Mouse (Mus musculus) embryonic facial prominence, embryonic 10.5 days (tissue): ENCODE results near the gene Clock. TPM values are rescaled to one million over a fixed set of nuclear protein-coding genes. Genes with fewer than 3 reads are reported as not detected.

ENCODE experiments used
- DNase-seq: peaks from one replicate; pipeline ENCODE4 v3.0.0-alpha.2; 2017; ENCODE audit warnings: low spot score
- H3K27ac ChIP-seq: fragments of 300-500 bp; sonication (generic); replicated peaks from 2 replicates; pipeline ENCODE4 v1.5.1; 2016; ENCODE audit warnings: mild to moderate bottlenecking
- H3K27me3 ChIP-seq: fragments of 300-500 bp; sonication (generic); replicated peaks from 2 replicates; pipeline ENCODE4 v1.6.1; 2016; ENCODE audit warnings: low read depth, mild to moderate bottlenecking; ENCODE audit not compliant: poor library complexity, severe bottlenecking
- H3K36me3 ChIP-seq: fragments of 300-500 bp; sonication (generic); replicated peaks from 2 replicates; pipeline ENCODE4 v1.6.1; 2016; ENCODE audit warnings: mild to moderate bottlenecking, moderate library complexity
- H3K4me1 ChIP-seq: fragments of 300-500 bp; sonication (generic); 2 replicates; pipeline ENCODE4 v1.6.1; 2016
- H3K4me3 ChIP-seq: fragments of 300-500 bp; sonication (generic); 2 replicates; pipeline ENCODE4 v1.5.1; 2016; ENCODE audit warnings: mild to moderate bottlenecking, moderate library complexity
- H3K9me3 ChIP-seq: fragments of 300-500 bp; sonication (generic); 2 replicates; pipeline ENCODE4 v1.6.1; 2016; ENCODE audit warnings: mild to moderate bottlenecking
- WGBS: fragments of 180-500 bp; shearing (Covaris S2); methylation state at CpG from one replicate; pipeline ENCODE4 v1.1.7; 2016; 5-methylcytosine and 5-hydroxymethylcytosine counted together
- polyA plus RNA-seq: library from polyadenylated mRNA; unstranded; fragments of >200 nt; fragmentation: Nextera tagmentation; extraction: Ambion mirVana; gene quantifications from 2 replicates; pipeline ENCODE4 v1.2.1, GENCODE M21; 2016

Gene Clock
- polyA plus RNA-seq, 1 experiment from 2014 or later, result 10.5 TPM

DNA sequence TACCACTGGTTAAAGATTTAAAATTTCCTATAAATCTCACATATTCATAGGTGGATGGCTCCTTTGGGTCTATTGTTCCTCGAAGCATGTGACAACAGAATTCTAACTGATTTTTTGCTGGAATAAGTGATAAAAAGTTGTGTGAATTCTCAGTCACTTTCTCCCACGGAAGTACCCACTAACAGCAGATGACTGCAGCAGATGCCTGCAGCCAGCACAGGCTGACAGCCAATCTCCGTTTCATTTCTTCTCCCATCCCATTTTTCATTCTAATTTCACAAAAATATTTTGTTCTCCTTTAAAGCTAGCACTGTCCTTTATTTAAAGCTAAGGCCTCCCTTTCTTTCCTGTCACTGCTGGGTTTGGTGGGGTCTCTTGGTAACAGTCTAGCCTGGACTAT lies 59.2 kb downstream of the Clock start:
- H3K36me3 ChIP-seq, result peaks cover 34% of the 10 kb centered on the region
- H3K4me1 ChIP-seq, result no peaks in the 10 kb centered on the region
- no peak overlapping the region for H3K27ac ChIP-seq
- no peaks in the 10 kb centered on the region for H3K9me3 ChIP-seq
- H3K27me3 ChIP-seq, result no peaks in the 10 kb centered on the region
- 93% methylated on average over 3 of the region's 3 CpGs for WGBS
- no peak overlapping the region for H3K4me3 ChIP-seq
- no peak for DNase-seq

GRCm38 (mm10) chr5:76244430-76244829 lies 60.2 kb downstream of the Clock start:
- 93% methylated on average over 10 of the region's 10 CpGs for WGBS
- no peaks in the 10 kb centered on the region for H3K4me1 ChIP-seq

GRCm38 (mm10) chr5:76243929-76244328 lies 60.7 kb downstream of the Clock start:
- DNase-seq, result no peak

More at GRCm38 (mm10) chr5:76244430-76244829, 60.2 kb downstream of the Clock start:
- Histone ChIP-seq H3K4me3 (no peak overlapping the region), H3K36me3 (peaks cover 44% of the 10 kb centered on the region), H3K27me3 (no peaks in the 10 kb centered on the region), H3K9me3 (no peaks in the 10 kb centered on the region), H3K27ac (no peak overlapping the region)
- no peak for DNase-seq

DNA sequence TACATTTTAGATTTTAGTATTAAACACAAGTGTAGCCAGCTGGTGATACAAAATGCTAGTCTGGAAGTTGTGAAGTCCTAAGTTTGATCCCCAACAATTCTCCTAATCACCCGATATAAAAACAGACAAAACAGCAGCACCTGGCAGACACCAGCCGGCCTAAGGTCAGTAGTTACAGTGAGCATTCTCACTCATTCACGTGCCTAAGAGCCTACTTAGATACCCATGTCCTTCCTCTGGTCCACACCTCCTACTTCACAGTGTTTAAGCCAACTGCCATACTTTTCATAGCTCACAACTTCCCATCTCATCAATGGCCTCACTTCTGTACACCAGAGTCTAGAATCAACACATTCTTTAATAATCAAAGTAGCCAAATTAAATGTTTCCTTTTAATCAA lies 61.3 kb downstream of the Clock start:
- no peak for DNase-seq
- no peak overlapping the region for H3K4me3 ChIP-seq
- H3K9me3 ChIP-seq, result no peaks in the 10 kb centered on the region
- H3K27me3 ChIP-seq, result no peaks in the 10 kb centered on the region
- H3K27ac ChIP-seq, result no peak overlapping the region
- peaks cover 48% of the 10 kb centered on the region for H3K36me3 ChIP-seq
- no peaks in the 10 kb centered on the region for H3K4me1 ChIP-seq
- WGBS, result 81% methylated on average over 3 of the region's 3 CpGs

More at GRCm38 (mm10) chr5:76243929-76244328, 60.7 kb downstream of the Clock start:
- no peaks in the 10 kb centered on the region for H3K4me1 ChIP-seq
- H3K4me3 ChIP-seq, result no peak overlapping the region
- no peaks in the 10 kb centered on the region for H3K9me3 ChIP-seq
- H3K27ac ChIP-seq, result no peak overlapping the region
- no peaks in the 10 kb centered on the region for H3K27me3 ChIP-seq
- WGBS, result 95% methylated on average over 4 of the region's 4 CpGs
- peaks cover 48% of the 10 kb centered on the region for H3K36me3 ChIP-seq

- peaks cover 79% of the 10 kb centered on the region for H3K36me3 ChIP-seq
- no peaks in the 10 kb centered on the region for H3K27me3 ChIP-seq
- 93% methylated on average over 13 of the region's 13 CpGs for WGBS
- H3K4me1 ChIP-seq, result no peaks in the 10 kb centered on the region
- no peak for DNase-seq
- H3K27ac ChIP-seq, result no peak overlapping the region
- H3K9me3 ChIP-seq, result no peaks in the 10 kb centered on the region
- no peak overlapping the region for H3K4me3 ChIP-seq
Observed at GRCm38 (mm10) chr5:76231171-76231855, 73.3 kb downstream of the Clock start.

GRCm38 (mm10) chr5:76216691-76217090 lies 87.9 kb downstream of the Clock start:
- WGBS, result 87% methylated on average over 6 of the region's 6 CpGs
- no peak for DNase-seq
- H3K27ac ChIP-seq, result no peak overlapping the region
- peaks cover 41% of the 10 kb centered on the region for H3K36me3 ChIP-seq
- H3K4me1 ChIP-seq, result no peaks in the 10 kb centered on the region
- H3K9me3 ChIP-seq, result no peaks in the 10 kb centered on the region
- no peaks in the 10 kb centered on the region for H3K27me3 ChIP-seq
- no peak overlapping the region for H3K4me3 ChIP-seq

DNA sequence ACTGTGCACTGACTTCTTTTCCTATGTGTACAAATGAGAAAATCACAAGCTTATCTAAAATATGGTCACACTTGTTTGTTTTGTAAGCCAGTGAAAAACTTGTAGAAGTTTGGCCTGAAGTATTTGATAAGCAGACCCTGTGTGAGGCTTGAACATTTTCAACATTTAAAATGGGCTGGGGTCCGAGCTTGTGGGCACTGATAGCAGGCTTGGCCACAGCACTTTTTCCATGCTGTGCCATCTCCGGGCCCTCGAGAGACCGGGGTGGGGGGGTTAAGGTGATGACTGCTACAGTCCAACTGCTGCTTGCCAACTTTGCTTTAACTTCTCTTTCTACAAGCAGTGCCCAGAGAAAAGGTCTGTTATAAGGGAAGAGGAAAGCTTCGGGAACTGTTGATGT lies 96.5 kb downstream of the Clock start:
- H3K36me3 ChIP-seq, result peaks cover 97% of the 10 kb centered on the region
- H3K4me3 ChIP-seq, result no peak overlapping the region
- no peak for DNase-seq
- H3K4me1 ChIP-seq, result no peaks in the 10 kb centered on the region
- WGBS, result 94% methylated on average over 5 of the region's 5 CpGs
- H3K27ac ChIP-seq, result no peak overlapping the region
- no peaks in the 10 kb centered on the region for H3K9me3 ChIP-seq
- H3K27me3 ChIP-seq, result no peaks in the 10 kb centered on the region

DNA sequence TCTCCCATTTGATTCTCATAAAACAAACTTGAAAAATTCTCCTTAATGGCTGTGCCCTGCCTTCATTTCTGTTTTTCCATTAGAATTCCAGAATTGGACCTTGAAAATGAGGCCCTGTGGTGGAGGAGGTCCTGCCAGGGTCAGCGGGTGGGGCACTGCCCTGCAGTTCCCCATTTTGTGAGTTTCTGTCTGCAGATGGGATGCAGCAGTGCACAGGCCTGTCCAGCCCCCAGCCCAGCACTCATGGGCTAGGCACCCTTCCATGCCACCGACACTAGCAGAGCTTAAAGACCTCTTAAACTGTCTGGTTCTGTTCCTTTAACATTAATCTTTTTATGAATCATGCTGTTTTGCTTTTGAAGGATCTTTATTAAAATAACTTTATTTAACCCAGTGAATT lies 98.7 kb downstream of the Clock start:
- Histone ChIP-seq H3K27ac (no peak overlapping the region), H3K27me3 (no peaks in the 10 kb centered on the region), H3K36me3 (peaks cover 99% of the 10 kb centered on the region), H3K4me3 (no peak overlapping the region), H3K4me1 (no peaks in the 10 kb centered on the region), H3K9me3 (no peaks in the 10 kb centered on the region)
- no peak for DNase-seq
- WGBS, result 88% methylated on average over 2 of the region's 2 CpGs

DNA sequence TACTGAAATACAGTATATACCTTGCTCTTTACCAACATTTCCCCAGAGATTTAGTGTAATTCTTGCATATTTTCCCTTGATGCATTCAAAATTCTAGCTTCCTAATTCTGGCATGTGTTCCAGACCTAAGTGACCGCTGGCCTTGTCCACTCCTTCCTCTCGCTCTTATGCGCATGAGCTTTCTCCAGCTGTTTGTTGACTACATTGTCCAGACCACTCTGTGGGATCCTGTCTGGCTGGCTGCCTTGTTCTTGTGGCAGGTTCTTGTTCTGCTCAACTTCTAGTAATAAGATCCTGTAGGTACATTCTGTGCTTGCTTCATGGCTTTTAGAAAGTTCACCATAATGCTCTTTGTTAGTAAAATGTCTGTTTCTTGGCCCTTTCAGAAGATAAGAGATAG lies 101.4 kb downstream of the Clock start:
- no peaks in the 10 kb centered on the region for H3K27me3 ChIP-seq
- no peaks in the 10 kb centered on the region for H3K9me3 ChIP-seq
- no peak overlapping the region for H3K27ac ChIP-seq
- no peaks in the 10 kb centered on the region for H3K4me1 ChIP-seq
- no peak for DNase-seq
- H3K36me3 ChIP-seq, result peaks cover 98% of the 10 kb centered on the region
- WGBS, result 96% methylated on average over 3 of the region's 3 CpGs
- no peak overlapping the region for H3K4me3 ChIP-seq

DNA sequence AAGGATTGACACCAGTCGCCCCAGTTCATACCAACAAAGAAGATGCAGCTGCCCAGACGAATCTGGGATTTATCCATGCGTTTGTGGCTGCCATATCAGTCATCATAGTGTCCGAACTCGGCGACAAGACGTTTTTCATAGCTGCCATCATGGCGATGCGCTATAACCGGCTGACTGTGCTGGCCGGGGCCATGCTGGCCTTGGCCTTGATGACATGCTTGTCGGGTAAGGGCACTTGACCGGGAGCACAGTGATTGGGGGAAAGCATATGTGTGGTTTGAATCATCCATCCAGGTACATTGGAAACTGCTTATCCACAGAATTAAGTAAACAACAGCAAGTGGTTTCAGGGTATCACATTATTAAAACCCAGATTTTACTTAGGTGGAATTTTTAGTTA lies 105.2 kb downstream of the Clock start:
- H3K9me3 ChIP-seq, result no peaks in the 10 kb centered on the region
- WGBS, result 93% methylated on average over 13 of the region's 13 CpGs

DNA sequence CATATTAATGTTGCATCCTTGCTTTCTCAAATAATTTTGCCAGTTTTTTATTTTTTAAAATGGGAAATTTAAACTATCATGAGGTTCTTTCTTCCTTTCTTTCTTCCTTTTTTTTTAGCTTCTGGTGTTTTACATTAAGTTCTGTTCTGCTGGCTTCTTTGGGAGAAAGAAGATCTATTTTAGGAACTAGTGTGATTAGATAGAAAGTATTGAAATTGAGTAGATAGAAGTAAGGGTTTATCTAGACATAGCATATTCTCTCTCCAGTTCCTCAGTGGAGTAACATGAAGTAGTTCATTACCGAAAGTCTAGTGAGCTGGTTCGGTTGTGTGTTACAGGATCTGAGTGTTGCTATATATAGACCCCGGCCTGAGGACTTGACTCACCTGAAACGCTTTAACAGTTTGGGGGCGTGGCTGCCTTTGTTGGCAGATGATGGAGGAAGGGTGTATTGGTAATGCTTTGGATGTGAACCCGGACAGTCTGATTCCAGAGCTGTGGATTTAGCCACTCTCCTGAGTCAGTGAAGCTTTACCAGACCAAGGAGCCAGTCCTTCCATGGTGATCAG lies 110.1 kb downstream of the Clock start:
- peaks cover 13% of the 10 kb centered on the region for H3K4me1 ChIP-seq
- no peaks in the 10 kb centered on the region for H3K9me3 ChIP-seq
- no peak overlapping the region for H3K4me3 ChIP-seq
- 91% methylated on average over 6 of the region's 6 CpGs for WGBS
- H3K36me3 ChIP-seq, result peaks cover 81% of the 10 kb centered on the region
- H3K27ac ChIP-seq, result no peak overlapping the region
- no peaks in the 10 kb centered on the region for H3K27me3 ChIP-seq
- no peak for DNase-seq

More for the DNA sequence above, 105.2 kb downstream of the Clock start:
- Histone ChIP-seq H3K27ac (no peak overlapping the region), H3K36me3 (peaks cover 95% of the 10 kb centered on the region), H3K4me1 (no peaks in the 10 kb centered on the region), H3K4me3 (no peak overlapping the region), H3K27me3 (no peaks in the 10 kb centered on the region)
- DNase-seq, result no peak

DNA sequence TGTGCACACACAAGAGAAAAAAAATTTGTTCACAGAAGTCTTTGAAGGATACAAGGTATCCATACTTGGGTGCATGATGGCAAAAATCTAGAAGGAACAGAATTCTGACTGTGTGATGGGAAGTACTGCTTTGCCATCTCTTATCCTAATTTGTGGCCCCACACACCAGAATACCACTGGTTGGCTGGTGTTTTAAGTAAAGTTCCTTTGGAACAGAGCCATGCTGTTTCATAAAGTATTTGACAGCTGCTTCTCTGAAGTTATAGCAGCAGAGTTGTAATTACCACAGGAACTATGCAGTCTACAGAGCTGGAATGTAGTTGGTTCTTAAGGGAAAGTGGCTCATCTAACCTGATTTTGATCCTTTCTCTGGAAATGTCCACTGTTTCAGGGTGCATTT lies 111.5 kb downstream of the Clock start:
- no peaks in the 10 kb centered on the region for H3K27me3 ChIP-seq
- peaks cover 73% of the 10 kb centered on the region for H3K36me3 ChIP-seq
- no peak for DNase-seq
- no peak overlapping the region for H3K27ac ChIP-seq
- no peak overlapping the region for H3K4me3 ChIP-seq
- no peaks in the 10 kb centered on the region for H3K9me3 ChIP-seq
- peaks cover 16% of the 10 kb centered on the region for H3K4me1 ChIP-seq

DNA sequence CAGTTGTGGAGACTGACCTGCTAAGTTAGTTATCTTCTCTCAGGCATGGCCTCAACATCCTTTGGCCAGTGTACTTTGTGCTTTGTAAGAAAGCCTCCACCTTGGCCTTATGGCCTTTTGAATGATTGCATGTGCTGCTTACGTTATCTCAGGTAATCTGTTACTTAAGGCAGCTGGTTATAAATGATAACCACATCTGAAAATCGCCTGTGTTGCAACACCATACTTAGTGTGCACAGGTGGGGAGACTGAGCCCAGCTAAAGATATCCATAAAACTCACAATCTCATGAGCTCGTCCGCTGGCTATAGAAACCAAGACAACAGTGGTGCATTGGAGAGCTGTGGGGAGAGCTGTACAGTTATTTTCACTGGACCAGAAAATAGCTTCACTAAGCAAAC lies 114.0 kb downstream of the Clock start:
- Histone ChIP-seq H3K4me1 (peaks cover 23% of the 10 kb centered on the region), H3K4me3 (no peak overlapping the region), H3K36me3 (peaks cover 69% of the 10 kb centered on the region), H3K27me3 (no peaks in the 10 kb centered on the region), H3K9me3 (no peaks in the 10 kb centered on the region), H3K27ac (no peak overlapping the region)
- WGBS, result 90% methylated on average over 4 of the region's 4 CpGs
- DNase-seq, result no peak
